Mouse (Mus musculus) embryonic facial prominence, embryonic 14.5 days (tissue): ENCODE measurements around the gene Wee1. TPM values are rescaled to one million over a fixed set of nuclear protein-coding genes. Genes with fewer than 3 reads are reported as not detected.
A peak's percentile ranks its signal among the peaks of the same experiment; 100 is the strongest.

Experiments
- ATAC-seq: fragments of 200-750 bp; cut with Nextera tagmentation; 2 replicates; pipeline ENCODE4 v1.8.0; 2017; ENCODE audit warnings: low read depth, moderate number of reproducible peaks, moderate TSS enrichment
- DNase-seq: peaks from one replicate; pipeline ENCODE4 v3.0.0-alpha.2; 2015; ENCODE audit warnings: low spot score
- H3K27ac ChIP-seq: fragments of 300-500 bp; sonication (generic); replicated peaks from 2 replicates; pipeline ENCODE4 v1.5.1; 2014; ENCODE audit warnings: low read depth, mild to moderate bottlenecking, low read length, moderate library complexity
- H3K27me3 ChIP-seq: fragments of 300-500 bp; sonication (generic); replicated peaks from 2 replicates; pipeline ENCODE4 v1.6.1; 2014; ENCODE audit warnings: low read length; ENCODE audit not compliant: control insufficient read depth, insufficient read depth
- H3K36me3 ChIP-seq: fragments of 300-500 bp; sonication (generic); 2 replicates; pipeline ENCODE4 v1.6.1; 2014; ENCODE audit warnings: low read length, mixed read lengths; ENCODE audit not compliant: control insufficient read depth, insufficient read depth
- H3K4me1 ChIP-seq: fragments of 300-500 bp; sonication (generic); 2 replicates; pipeline ENCODE4 v1.6.1; 2014; ENCODE audit warnings: antibody characterized with exemption, low read length; ENCODE audit not compliant: control insufficient read depth, insufficient read depth
- H3K4me2 ChIP-seq: fragments of 300-500 bp; sonication (generic); 2 replicates; pipeline ENCODE4 v1.6.1; 2014; ENCODE audit warnings: low read depth, mild to moderate bottlenecking, low read length, moderate library complexity, mixed read lengths
- H3K4me3 ChIP-seq: fragments of 300-500 bp; sonication (generic); 2 replicates; pipeline ENCODE4 v1.5.1; 2014; ENCODE audit warnings: low read depth, mild to moderate bottlenecking, low read length
- H3K9ac ChIP-seq: fragments of 300-500 bp; sonication (generic); 2 replicates; pipeline ENCODE4 v1.6.1; 2014; ENCODE audit warnings: low read depth, mild to moderate bottlenecking, low read length, moderate library complexity, mixed read lengths
- H3K9me3 ChIP-seq: fragments of 300-500 bp; sonication (generic); 2 replicates; pipeline ENCODE4 v1.6.1; 2016; ENCODE audit warnings: low read length; ENCODE audit not compliant: control insufficient read depth
- WGBS: fragments of 180-500 bp; shearing (Covaris S2); extraction: QIAGEN DNeasy Blood & Tissue Kit; methylation state at CpG from one replicate; pipeline ENCODE4 v1.1.7; 2014; 5-methylcytosine and 5-hydroxymethylcytosine counted together
- polyA plus RNA-seq: library from polyadenylated mRNA; unstranded; fragments of >200 nt; fragmentation: Nextera tagmentation; extraction: Ambion mirVana; gene quantifications from 2 replicates; pipeline ENCODE4 v1.2.1, GENCODE M21; 2014

The Wee1 gene
- 23.6 TPM in 2 replicates for polyA plus RNA-seq

- WGBS, result under 1% methylated on average over 40 of the region's 81 CpGs
- Histone ChIP-seq H3K4me2 (peak within 1 kb of the TSS; percentile 86), H3K4me1 (peaks cover 13% of the 10 kb centered on the region; the same call in 1 of the 2 replicates), H3K27me3 (no peaks in the 10 kb centered on the region), H3K27ac (peak within 1 kb of the TSS; percentile 93), H3K36me3 (peaks cover 5% of the 10 kb centered on the region; the same call in 1 of the 2 replicates), H3K9ac (peak within 1 kb of the TSS; percentile 82), H3K4me3 (peak within 1 kb of the TSS; percentile 95), H3K9me3 (no peaks in the 10 kb centered on the region)
- DNase-seq (peak; percentile 98), ATAC-seq (peak; percentile 97)
Observed at GRCm38 (mm10) chr7:110121516-110122288, at the start of gene Wee1. Gene Wee1 (plus strand): TSS chr7:110122046.

- no peak overlapping the region for H3K4me2 ChIP-seq
- no peaks in the 10 kb centered on the region for H3K4me1 ChIP-seq
- no peak for DNase-seq
- H3K27me3 ChIP-seq, result no peaks in the 10 kb centered on the region
- no peak overlapping the region for H3K4me3 ChIP-seq
- H3K27ac ChIP-seq, result no peak overlapping the region
- H3K9ac ChIP-seq, result no peak overlapping the region
- H3K36me3 ChIP-seq, result peaks cover 95% of the 10 kb centered on the region
- no peak for ATAC-seq
- H3K9me3 ChIP-seq, result no peaks in the 10 kb centered on the region
- WGBS, result 86% methylated on average over 5 of the region's 5 CpGs
Observed at GRCm38 (mm10) chr7:110078168-110078567, 43.7 kb upstream of the Wee1 start.

- no peak for ATAC-seq
- Histone ChIP-seq H3K9ac (no peak overlapping the region), H3K27me3 (no peaks in the 10 kb centered on the region), H3K4me3 (no peak overlapping the region), H3K36me3 (peaks cover 98% of the 10 kb centered on the region), H3K4me2 (no peak overlapping the region), H3K9me3 (no peaks in the 10 kb centered on the region), H3K27ac (no peak overlapping the region), H3K4me1 (no peaks in the 10 kb centered on the region)
- peak; percentile 76 for DNase-seq
- WGBS, result 69% methylated on average over 13 of the region's 13 CpGs
Observed at GRCm38 (mm10) chr7:110083386-110084165, 38.3 kb upstream of the Wee1 start.

DNA sequence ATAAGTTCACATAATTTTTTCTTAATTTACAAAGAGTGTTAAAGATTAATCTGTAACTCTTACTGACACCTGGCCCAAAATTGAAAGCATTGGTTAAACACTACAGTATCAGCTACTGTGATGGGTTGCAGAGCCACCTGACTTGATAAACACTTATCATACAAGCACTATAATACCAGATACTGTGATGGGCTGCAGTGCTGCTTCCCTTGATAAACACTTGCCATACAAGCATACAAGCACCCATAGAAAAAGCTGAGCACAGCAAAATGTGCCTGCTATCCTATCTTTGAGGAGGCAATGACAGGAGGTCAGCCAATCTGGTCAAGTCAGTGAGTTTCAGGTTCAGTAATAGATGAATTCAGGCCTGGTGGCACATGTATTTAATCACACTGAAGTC is 36.6 kb upstream of the Wee1 start:
- H3K36me3 ChIP-seq, result peaks cover 98% of the 10 kb centered on the region
- H3K4me2 ChIP-seq, result no peak overlapping the region
- DNase-seq (no peak), ATAC-seq (no peak)
- no peaks in the 10 kb centered on the region for H3K9me3 ChIP-seq
- H3K4me1 ChIP-seq, result no peaks in the 10 kb centered on the region
- H3K4me3 ChIP-seq, result no peak overlapping the region
- no peak overlapping the region for H3K9ac ChIP-seq
- no peak overlapping the region for H3K27ac ChIP-seq
- no peaks in the 10 kb centered on the region for H3K27me3 ChIP-seq

- ATAC-seq (no peak), DNase-seq (no peak)
- Histone ChIP-seq H3K9ac (no peak overlapping the region), H3K27ac (no peak overlapping the region), H3K4me3 (no peak overlapping the region), H3K9me3 (no peaks in the 10 kb centered on the region), H3K4me2 (no peak overlapping the region), H3K27me3 (no peaks in the 10 kb centered on the region), H3K36me3 (peaks cover 96% of the 10 kb centered on the region), H3K4me1 (no peaks in the 10 kb centered on the region)
- 78% methylated on average over 4 of the region's 4 CpGs for WGBS
Observed at GRCm38 (mm10) chr7:110087914-110088313, 33.9 kb upstream of the Wee1 start.

GRCm38 (mm10) chr7:110091670-110092069 is 30.2 kb upstream of the Wee1 start:
- H3K36me3 ChIP-seq, result peaks cover 95% of the 10 kb centered on the region
- no peak overlapping the region for H3K9ac ChIP-seq
- DNase-seq (no peak), ATAC-seq (no peak)
- no peaks in the 10 kb centered on the region for H3K27me3 ChIP-seq
- H3K4me1 ChIP-seq, result no peaks in the 10 kb centered on the region
- H3K4me3 ChIP-seq, result no peak overlapping the region
- H3K4me2 ChIP-seq, result no peak overlapping the region
- H3K27ac ChIP-seq, result no peak overlapping the region
- 82% methylated on average over 7 of the region's 7 CpGs for WGBS
- no peaks in the 10 kb centered on the region for H3K9me3 ChIP-seq

- Histone ChIP-seq H3K4me2 (no peak overlapping the region), H3K27me3 (no peaks in the 10 kb centered on the region), H3K36me3 (peaks cover 54% of the 10 kb centered on the region), H3K27ac (no peak overlapping the region), H3K9me3 (no peaks in the 10 kb centered on the region), H3K4me1 (no peaks in the 10 kb centered on the region), H3K9ac (no peak overlapping the region), H3K4me3 (no peak overlapping the region)
- WGBS, result 83% methylated on average over 4 of the region's 4 CpGs
- no peak for DNase-seq
- ATAC-seq, result no peak
Observed at GRCm38 (mm10) chr7:110096332-110096731, 25.5 kb upstream of the Wee1 start.

GRCm38 (mm10) chr7:110097106-110097793 is 24.6 kb upstream of the Wee1 start:
- no peak for ATAC-seq
- Histone ChIP-seq H3K9me3 (no peaks in the 10 kb centered on the region), H3K4me3 (no peak overlapping the region), H3K9ac (no peak overlapping the region), H3K4me1 (no peaks in the 10 kb centered on the region), H3K36me3 (peaks cover 45% of the 10 kb centered on the region), H3K4me2 (no peak overlapping the region), H3K27me3 (no peaks in the 10 kb centered on the region), H3K27ac (no peak overlapping the region)
- WGBS, result 52% methylated on average over 7 of the region's 7 CpGs
- DNase-seq, result no peak
